Mouse (Mus musculus): ENCODE measurements around the gene Tbcb. TPM values are rescaled to one million over a fixed set of nuclear protein-coding genes. Genes with fewer than 3 reads are reported as not detected.
A peak's percentile ranks its signal among the peaks of the same experiment; 100 is the strongest.

Tbcb gene
- polyA plus RNA-seq (2015; fragmentation: Nextera tagmentation; extraction: Ambion mirVana) = 139 and 142 TPM in 2 replicates

DNA sequence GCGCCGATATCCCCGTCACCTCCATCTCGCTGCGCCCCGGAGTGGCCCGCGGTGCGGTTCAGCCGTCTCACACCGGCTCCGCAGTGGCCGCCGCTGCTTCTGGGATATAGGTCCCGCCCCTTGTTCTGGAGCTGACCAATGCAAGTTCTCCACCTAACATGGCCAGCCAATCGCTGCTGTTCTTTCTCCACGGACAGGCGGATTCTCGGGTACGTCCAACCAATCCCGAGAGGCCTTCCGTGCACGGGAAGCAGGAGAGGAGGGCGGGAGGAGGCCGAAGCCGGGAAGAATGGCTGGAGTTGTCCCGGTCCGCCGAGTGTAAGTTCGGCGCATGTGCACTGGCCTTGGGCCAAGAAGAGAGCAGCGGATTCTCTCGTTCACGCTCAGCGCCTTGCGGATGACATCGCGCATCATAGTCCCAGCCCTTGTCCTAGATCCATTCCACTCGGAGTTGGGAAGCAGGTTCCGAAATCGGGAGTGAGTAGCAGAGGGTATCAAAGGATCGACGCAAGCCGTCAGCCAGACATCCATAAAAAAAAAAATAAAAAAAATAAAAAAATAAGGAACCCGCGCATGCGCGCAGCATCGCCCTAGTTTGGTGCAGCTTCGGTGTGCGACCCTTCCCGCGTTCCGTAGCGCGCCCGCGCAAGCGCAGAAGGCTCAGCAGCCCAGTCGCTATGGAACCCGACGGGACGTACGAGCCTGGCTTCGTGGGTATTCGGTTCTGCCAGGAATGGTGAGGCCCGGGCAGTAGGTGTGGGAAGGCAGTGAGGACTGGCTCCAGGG, at the start of gene Tbcb, which contains the start of gene Polr2i:
Tbcb (minus strand) TSS at position 604 of the 786 bp plus-strand sequence.
Polr2i (plus strand) TSS at position 280 of the 786 bp plus-strand sequence.
- Histone ChIP-seq H3K9me3 (ENCODE audit: control insufficient read depth, low read length) (no peaks in the 10 kb centered on the region), H3K9ac (ENCODE audit: low read depth, low read length) (peak within 1 kb of the TSS; percentile 77), H3K4me1 (ENCODE audit: control insufficient read depth, insufficient read depth, low read length) (peaks cover 9% of the 10 kb centered on the region), H3K36me3 (ENCODE audit: control insufficient read depth, insufficient read depth, low read length) (peaks cover 5% of the 10 kb centered on the region; the same call in 1 of the 2 replicates), H3K27ac (ENCODE audit: low read length) (peak within 1 kb of the TSS; percentile 92), H3K4me2 (ENCODE audit: low read depth, low read length) (peak within 1 kb of the TSS; percentile 84), H3K4me3 (ENCODE audit: low read length) (peak within 1 kb of the TSS; percentile 72), H3K27me3 (replicated peaks; ENCODE audit: control insufficient read depth, insufficient read depth, low read length) (no peaks in the 10 kb centered on the region)
- ATAC-seq = peak; percentile 95
- under 1% methylated on average over 67 of the region's 67 CpGs for WGBS

- ATAC-seq = no peak
- H3K4me1 ChIP-seq (ENCODE audit: control insufficient read depth, insufficient read depth, low read length) = peaks cover 7% of the 10 kb centered on the region; the same call in 1 of the 2 replicates
- no peaks in the 10 kb centered on the region for H3K9me3 ChIP-seq (ENCODE audit: control insufficient read depth, low read length)
- H3K4me2 ChIP-seq (ENCODE audit: low read depth, low read length) = no peak overlapping the region
- no peaks in the 10 kb centered on the region for H3K27me3 ChIP-seq (replicated peaks; ENCODE audit: control insufficient read depth, insufficient read depth, low read length)
- H3K9ac ChIP-seq (ENCODE audit: low read depth, low read length) = no peak overlapping the region
- no peak overlapping the region for H3K4me3 ChIP-seq (ENCODE audit: low read length)
- no peak overlapping the region for H3K27ac ChIP-seq (ENCODE audit: low read length)
- no peaks in the 10 kb centered on the region for H3K36me3 ChIP-seq (ENCODE audit: control insufficient read depth, insufficient read depth, low read length)
- WGBS = 66% methylated on average over 4 of the region's 4 CpGs
Observed at GRCm38 (mm10) chr7:30281522-30281921, 49.5 kb upstream of the Tbcb start.

- peak overlapping the region; percentile 57 for H3K9ac ChIP-seq (ENCODE audit: low read depth, low read length)
- WGBS = under 1% methylated on average over 20 of the region's 20 CpGs
Observed at GRCm38 (mm10) chr7:30280670-30281138, 48.6 kb upstream of the Tbcb start.

DNA sequence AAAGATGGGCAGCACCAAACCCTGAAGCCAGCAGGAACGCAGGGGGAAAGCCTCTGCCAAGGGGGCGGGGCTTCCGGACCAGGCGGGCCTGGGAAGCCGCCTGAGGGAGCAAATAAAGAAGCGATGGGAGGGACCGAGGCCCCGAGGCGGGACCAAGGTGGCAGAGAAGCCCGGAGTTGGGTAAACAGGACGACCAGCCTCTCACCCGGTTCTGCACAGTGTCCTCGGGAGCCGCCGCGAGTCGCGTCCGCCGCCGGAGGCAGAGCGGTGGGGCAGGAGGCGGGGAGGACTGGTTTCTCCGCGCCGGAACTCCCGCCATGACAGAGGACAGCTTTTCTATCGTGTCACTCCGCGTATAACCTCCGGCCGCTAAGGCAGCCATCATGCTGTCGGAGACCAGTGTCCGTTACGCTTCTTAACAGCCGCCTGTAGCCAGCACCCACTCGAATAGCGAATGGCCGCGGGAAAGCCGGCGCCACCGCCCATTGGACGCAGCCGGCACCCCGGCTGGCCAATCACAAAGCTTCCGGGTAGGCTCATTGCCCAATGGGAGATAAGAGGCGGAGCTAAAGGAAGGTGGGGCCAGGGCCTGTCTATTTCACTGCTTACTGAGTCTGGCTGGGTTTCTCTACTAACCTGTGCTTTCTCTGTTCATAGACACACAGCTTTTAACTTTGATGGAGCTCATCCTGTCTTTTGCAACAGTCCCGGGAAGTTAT, 48.0 kb upstream of the Tbcb start, which contains the start of the genes Thap8 and Wdr62:
Thap8 (plus strand) TSS at position 144 of the 719 bp plus-strand sequence.
Wdr62 (minus strand) TSS at position 469 of the 719 bp plus-strand sequence.
- under 1% methylated on average over 49 of the region's 49 CpGs for WGBS
- Histone ChIP-seq H3K27ac (ENCODE audit: low read length) (peak within 1 kb of the TSS; percentile 99), H3K27me3 (replicated peaks; ENCODE audit: control insufficient read depth, insufficient read depth, low read length) (no peaks in the 10 kb centered on the region), H3K4me1 (ENCODE audit: control insufficient read depth, insufficient read depth, low read length) (peaks cover 7% of the 10 kb centered on the region; the same call in 1 of the 2 replicates), H3K9ac (ENCODE audit: low read depth, low read length) (peak within 1 kb of the TSS; percentile 73), H3K36me3 (ENCODE audit: control insufficient read depth, insufficient read depth, low read length) (no peaks in the 10 kb centered on the region), H3K9me3 (ENCODE audit: control insufficient read depth, low read length) (no peaks in the 10 kb centered on the region), H3K4me3 (ENCODE audit: low read length) (peak within 1 kb of the TSS; percentile 82), H3K4me2 (ENCODE audit: low read depth, low read length) (peak within 1 kb of the TSS; percentile 93)
- ATAC-seq = peak; percentile 97

More at GRCm38 (mm10) chr7:30280670-30281138, 48.6 kb upstream of the Tbcb start:
- ATAC-seq = peak; percentile 86
- no peaks in the 10 kb centered on the region for H3K36me3 ChIP-seq (ENCODE audit: control insufficient read depth, insufficient read depth, low read length)
- H3K4me1 ChIP-seq (ENCODE audit: control insufficient read depth, insufficient read depth, low read length) = peaks cover 7% of the 10 kb centered on the region; the same call in 1 of the 2 replicates
- peak overlapping the region; percentile 99 for H3K27ac ChIP-seq (ENCODE audit: low read length)
- no peaks in the 10 kb centered on the region for H3K27me3 ChIP-seq (replicated peaks; ENCODE audit: control insufficient read depth, insufficient read depth, low read length)
- H3K9me3 ChIP-seq (ENCODE audit: control insufficient read depth, low read length) = no peaks in the 10 kb centered on the region
- peak overlapping the region; percentile 93 for H3K4me2 ChIP-seq (ENCODE audit: low read depth, low read length)
- peak overlapping the region; percentile 82 for H3K4me3 ChIP-seq (ENCODE audit: low read length)

DNA sequence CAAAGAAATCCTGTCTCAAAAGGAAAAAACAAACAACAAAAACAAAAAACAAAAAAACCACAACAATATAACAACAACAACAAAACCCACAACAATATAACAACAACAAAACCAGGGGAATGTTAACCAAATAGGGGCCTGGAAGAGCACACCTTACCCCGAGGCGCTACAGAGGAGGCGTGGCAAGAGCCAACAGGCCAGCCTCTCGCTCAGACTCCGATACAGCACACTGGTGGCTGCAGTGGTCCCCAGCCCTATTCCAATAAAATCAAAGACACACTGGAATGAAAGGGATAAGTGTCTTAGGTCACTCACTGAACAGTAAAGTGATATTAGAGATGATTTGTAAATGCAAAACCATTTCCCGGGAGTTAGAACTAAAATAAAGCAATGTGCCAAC, 47.5 kb upstream of the Tbcb start:
- Histone ChIP-seq H3K36me3 (ENCODE audit: control insufficient read depth, insufficient read depth, low read length) (no peaks in the 10 kb centered on the region), H3K27ac (ENCODE audit: low read length) (peak overlapping the region; percentile 99; the same call in 1 of the 2 replicates), H3K4me3 (ENCODE audit: low read length) (peak overlapping the region; percentile 82), H3K4me1 (ENCODE audit: control insufficient read depth, insufficient read depth, low read length) (peaks cover 7% of the 10 kb centered on the region; the same call in 1 of the 2 replicates), H3K27me3 (replicated peaks; ENCODE audit: control insufficient read depth, insufficient read depth, low read length) (no peaks in the 10 kb centered on the region), H3K9me3 (ENCODE audit: control insufficient read depth, low read length) (no peaks in the 10 kb centered on the region), H3K4me2 (ENCODE audit: low read depth, low read length) (peak overlapping the region; percentile 93), H3K9ac (ENCODE audit: low read depth, low read length) (peak overlapping the region; percentile 73; the same call in 1 of the 2 replicates)
- peak; percentile 31; the same call in 1 of the 2 replicates for ATAC-seq
- WGBS = under 1% methylated on average over 6 of the region's 6 CpGs

GRCm38 (mm10) chr7:30278911-30279310, 46.8 kb upstream of the Tbcb start:
- no peak overlapping the region for H3K27ac ChIP-seq (ENCODE audit: low read length)
- no peaks in the 10 kb centered on the region for H3K9me3 ChIP-seq (ENCODE audit: control insufficient read depth, low read length)
- H3K27me3 ChIP-seq (replicated peaks; ENCODE audit: control insufficient read depth, insufficient read depth, low read length) = no peaks in the 10 kb centered on the region
- ATAC-seq = no peak
- H3K4me1 ChIP-seq (ENCODE audit: control insufficient read depth, insufficient read depth, low read length) = peaks cover 7% of the 10 kb centered on the region; the same call in 1 of the 2 replicates
- no peak overlapping the region for H3K9ac ChIP-seq (ENCODE audit: low read depth, low read length)
- 55% methylated on average over 2 of the region's 2 CpGs for WGBS
- no peak overlapping the region for H3K4me2 ChIP-seq (ENCODE audit: low read depth, low read length)
- no peaks in the 10 kb centered on the region for H3K36me3 ChIP-seq (ENCODE audit: control insufficient read depth, insufficient read depth, low read length)
- H3K4me3 ChIP-seq (ENCODE audit: low read length) = no peak overlapping the region

DNA sequence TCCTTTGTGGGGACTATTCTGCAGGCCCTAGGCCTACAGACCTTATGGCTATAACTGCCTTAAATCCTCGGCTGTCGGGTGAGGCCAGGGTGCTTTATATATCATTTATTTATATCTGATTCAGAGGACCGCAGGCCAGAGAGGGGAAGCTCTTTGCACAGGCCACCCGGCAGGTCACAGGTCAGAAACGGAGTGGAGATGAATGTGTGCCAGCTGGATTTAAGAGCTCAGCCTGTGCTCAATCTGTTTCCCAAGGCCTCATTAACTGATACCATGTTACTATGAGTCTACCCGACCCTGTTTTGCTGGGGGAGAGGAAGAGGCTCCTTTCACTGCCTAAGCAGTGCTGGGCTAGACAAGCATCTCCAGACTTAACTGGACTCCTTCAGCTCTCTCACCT, 42.3 kb upstream of the Tbcb start:
- no peak for ATAC-seq
- no peaks in the 10 kb centered on the region for H3K36me3 ChIP-seq (ENCODE audit: control insufficient read depth, insufficient read depth, low read length)
- H3K9me3 ChIP-seq (ENCODE audit: control insufficient read depth, low read length) = no peaks in the 10 kb centered on the region
- peaks cover 3% of the 10 kb centered on the region; the same call in 1 of the 2 replicates for H3K4me1 ChIP-seq (ENCODE audit: control insufficient read depth, insufficient read depth, low read length)
- H3K27me3 ChIP-seq (replicated peaks; ENCODE audit: control insufficient read depth, insufficient read depth, low read length) = no peaks in the 10 kb centered on the region
- WGBS = 53% methylated on average over 6 of the region's 6 CpGs
- no peak overlapping the region for H3K27ac ChIP-seq (ENCODE audit: low read length)
- H3K4me3 ChIP-seq (ENCODE audit: low read length) = no peak overlapping the region
- H3K9ac ChIP-seq (ENCODE audit: low read depth, low read length) = no peak overlapping the region
- H3K4me2 ChIP-seq (ENCODE audit: low read depth, low read length) = no peak overlapping the region

- ATAC-seq = no peak
Observed at GRCm38 (mm10) chr7:30269641-30270040, 37.6 kb upstream of the Tbcb start.

GRCm38 (mm10) chr7:30266780-30267179, 34.7 kb upstream of the Tbcb start:
- no peak overlapping the region for H3K4me3 ChIP-seq (ENCODE audit: low read length)
- H3K27me3 ChIP-seq (replicated peaks; ENCODE audit: control insufficient read depth, insufficient read depth, low read length) = no peaks in the 10 kb centered on the region
- no peaks in the 10 kb centered on the region for H3K9me3 ChIP-seq (ENCODE audit: control insufficient read depth, low read length)
- 79% methylated on average over 3 of the region's 3 CpGs for WGBS
- 0 out of 2 replicates have a peak, but pooled peaks cover 4% of the 10 kb centered on the region for H3K36me3 ChIP-seq (ENCODE audit: control insufficient read depth, insufficient read depth, low read length)
- no peak overlapping the region for H3K27ac ChIP-seq (ENCODE audit: low read length)
- ATAC-seq = no peak
- H3K4me2 ChIP-seq (ENCODE audit: low read depth, low read length) = no peak overlapping the region
- H3K4me1 ChIP-seq (ENCODE audit: control insufficient read depth, insufficient read depth, low read length) = no peaks in the 10 kb centered on the region
- H3K9ac ChIP-seq (ENCODE audit: low read depth, low read length) = no peak overlapping the region

More at GRCm38 (mm10) chr7:30269641-30270040, 37.6 kb upstream of the Tbcb start:
- Histone ChIP-seq H3K27me3 (replicated peaks; ENCODE audit: control insufficient read depth, insufficient read depth, low read length) (no peaks in the 10 kb centered on the region), H3K9me3 (ENCODE audit: control insufficient read depth, low read length) (no peaks in the 10 kb centered on the region), H3K36me3 (ENCODE audit: control insufficient read depth, insufficient read depth, low read length) (no peaks in the 10 kb centered on the region), H3K4me1 (ENCODE audit: control insufficient read depth, insufficient read depth, low read length) (no peaks in the 10 kb centered on the region), H3K9ac (ENCODE audit: low read depth, low read length) (no peak overlapping the region), H3K4me2 (ENCODE audit: low read depth, low read length) (no peak overlapping the region), H3K27ac (ENCODE audit: low read length) (no peak overlapping the region), H3K4me3 (ENCODE audit: low read length) (no peak overlapping the region)
- 84% methylated on average over 4 of the region's 4 CpGs for WGBS

All from intestine, embryonic 16.5 days (tissue).